Mouse (Mus musculus) hindbrain, postnatal 0 days (tissue): ENCODE data around the gene Tdrd9. TPM values are rescaled to one million over a fixed set of nuclear protein-coding genes. Genes with fewer than 3 reads are reported as not detected.

Experiments
- ATAC-seq: fragments of 200-750 bp; cut with Nextera tagmentation; 2 replicates; pipeline ENCODE4 v1.8.0; 2017; ENCODE audit warnings: mild to moderate bottlenecking, moderate TSS enrichment, moderate library complexity
- DNase-seq: peaks from one replicate; pipeline ENCODE4 v3.0.0-alpha.2; 2015; ENCODE audit warnings: low spot score
- H3K27ac ChIP-seq: fragments of 300-500 bp; sonication (generic); 2 replicates; pipeline ENCODE4 v1.5.1; 2014; ENCODE audit warnings: mild to moderate bottlenecking
- H3K27me3 ChIP-seq: fragments of 300-500 bp; sonication (generic); 2 replicates; pipeline ENCODE4 v1.6.1; 2014; ENCODE audit warnings: low read length, mixed read lengths; ENCODE audit not compliant: insufficient read depth
- H3K36me3 ChIP-seq: fragments of 300-500 bp; sonication (generic); 2 replicates; pipeline ENCODE4 v1.6.1; 2014; ENCODE audit warnings: low read length, mixed read lengths; ENCODE audit not compliant: insufficient read depth
- H3K4me1 ChIP-seq: fragments of 300-500 bp; sonication (generic); 2 replicates; pipeline ENCODE4 v1.6.1; 2014; ENCODE audit warnings: antibody characterized with exemption, low read length, mixed read lengths; ENCODE audit not compliant: insufficient read depth
- H3K4me2 ChIP-seq: fragments of 300-500 bp; sonication (generic); 2 replicates; pipeline ENCODE4 v1.6.1; 2014; ENCODE audit warnings: low read depth, mild to moderate bottlenecking, low read length, moderate library complexity, mixed read lengths
- H3K4me3 ChIP-seq: fragments of 300-500 bp; sonication (generic); 2 replicates; pipeline ENCODE4 v1.5.1; 2014; ENCODE audit warnings: low read length
- H3K9ac ChIP-seq: fragments of 300-500 bp; sonication (generic); replicated peaks from 2 replicates; pipeline ENCODE4 v1.6.1; 2014; ENCODE audit warnings: mild to moderate bottlenecking, low read length, moderate library complexity, mixed read lengths
- H3K9me3 ChIP-seq: fragments of 300-500 bp; sonication (generic); 2 replicates; pipeline ENCODE4 v1.6.1; 2016; ENCODE audit warnings: low read length, mixed read lengths
- CTCF ChIP-seq: IDR thresholded peaks from 2 replicates; pipeline ENCODE4 v1.5.1; 2016; ENCODE audit warnings: antibody characterized with exemption, control low read depth, low read depth
- WGBS: fragments of 180-500 bp; shearing (Covaris S2); extraction: QIAGEN DNeasy Blood & Tissue Kit; methylation state at CpG from one replicate; pipeline ENCODE4 v1.1.7; 2014; 5-methylcytosine and 5-hydroxymethylcytosine counted together
- microRNA-seq, 2 experiments: library from miRNA; unstranded; fragments of <30 nt; microRNA quantifications; one replicate each; pipeline ENCODE4; 2016
- polyA plus RNA-seq: library from polyadenylated mRNA; unstranded; fragments of >200 nt; fragmentation: Nextera tagmentation; extraction: Ambion mirVana; gene quantifications from 2 replicates; pipeline ENCODE4 v1.2.1, GENCODE M21; 2015
- total RNA-seq: library from RNA; depleted of rRNA; stranded (reverse); fragments of >200 nt; gene quantifications from 2 replicates; pipeline ENCODE4 v1.2.3, GENCODE M21; 2014; rRNA removed

Gene Tdrd9
- total and polyA plus RNA-seq, 2 experiments from 2014 or later = 0.46 to 0.68 TPM

DNA sequence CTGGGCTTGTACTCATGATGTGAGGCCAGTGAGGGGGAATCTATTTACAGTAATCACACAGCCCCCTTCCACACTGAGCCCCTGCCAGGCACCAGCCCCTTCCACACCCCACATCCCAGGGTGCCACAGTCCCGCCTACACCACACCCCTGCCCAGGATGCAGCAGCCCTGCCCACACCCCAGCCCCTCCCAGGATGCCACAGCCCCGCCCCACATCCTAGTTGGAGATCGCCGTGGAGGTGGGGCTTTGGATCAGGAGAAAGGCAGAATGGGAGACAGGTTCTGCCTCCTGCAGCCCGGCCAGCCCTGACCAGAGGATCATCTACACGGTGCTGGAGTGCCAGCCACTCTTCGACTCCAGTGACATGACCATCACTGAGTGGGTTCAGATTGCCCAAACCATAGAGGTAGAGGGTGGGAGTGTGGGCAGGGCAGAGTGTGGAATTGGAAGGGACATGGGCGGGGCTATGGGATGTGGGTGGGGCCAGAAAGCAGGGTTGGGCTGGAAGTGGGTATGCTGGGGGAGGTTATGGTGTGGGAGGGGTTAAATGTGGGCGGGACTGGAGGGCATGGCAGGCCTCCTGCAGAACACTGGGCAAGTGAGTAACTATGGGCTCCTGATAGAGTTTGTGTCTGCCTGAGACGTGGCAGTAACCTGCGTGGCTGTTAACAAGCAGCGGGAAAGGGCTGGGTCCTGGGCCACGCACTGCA is 141.5 kb downstream of the Tdrd9 start:
- WGBS = 25% methylated on average over 13 of the region's 13 CpGs
- H3K27me3 ChIP-seq = peaks cover 4% of the 10 kb centered on the region; the same call in 1 of the 2 replicates

DNA sequence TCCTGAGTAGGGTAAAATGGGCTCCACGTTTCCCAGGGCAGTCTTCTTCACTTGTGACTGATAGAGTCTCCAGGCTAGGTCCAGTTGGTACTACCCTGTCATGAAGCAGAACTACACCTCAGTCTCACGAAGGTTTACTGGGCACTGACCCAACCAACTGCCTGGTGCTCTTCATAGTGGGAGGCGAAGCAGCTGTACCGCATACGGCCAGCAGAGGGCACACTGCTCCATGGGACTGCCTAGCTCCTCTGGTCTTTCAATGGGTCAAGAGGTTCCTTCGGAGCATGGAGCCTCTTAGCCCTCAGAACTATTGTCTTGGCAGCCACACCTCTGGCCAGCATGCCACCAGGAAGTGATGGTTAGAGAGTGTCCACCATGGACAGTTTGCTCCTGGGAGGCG is 142.4 kb downstream of the Tdrd9 start:
- ATAC-seq (peak; percentile 61), DNase-seq (peak; percentile 86)
- Histone ChIP-seq H3K4me1 (no peaks in the 10 kb centered on the region), H3K9me3 (no peaks in the 10 kb centered on the region), H3K4me2 (no peak overlapping the region), H3K9ac (no peak overlapping the region), H3K27ac (no peak overlapping the region), H3K27me3 (peaks cover 4% of the 10 kb centered on the region; the same call in 1 of the 2 replicates), H3K4me3 (no peak overlapping the region), H3K36me3 (no peaks in the 10 kb centered on the region)
- peak; percentile 100 for TF ChIP-seq CTCF
- WGBS = 12% methylated on average over 7 of the region's 7 CpGs

More for the DNA sequence above, 141.5 kb downstream of the Tdrd9 start:
- H3K27ac ChIP-seq = no peak overlapping the region
- peak; percentile 31; the same call in 1 of the 2 replicates for ATAC-seq
- no peak overlapping the region for H3K9ac ChIP-seq
- no peaks in the 10 kb centered on the region for H3K4me1 ChIP-seq
- no peak overlapping the region for H3K4me2 ChIP-seq
- TF ChIP-seq CTCF = no peak
- H3K9me3 ChIP-seq = no peaks in the 10 kb centered on the region
- no peaks in the 10 kb centered on the region for H3K36me3 ChIP-seq
- H3K4me3 ChIP-seq = no peak overlapping the region
- DNase-seq = no peak

DNA sequence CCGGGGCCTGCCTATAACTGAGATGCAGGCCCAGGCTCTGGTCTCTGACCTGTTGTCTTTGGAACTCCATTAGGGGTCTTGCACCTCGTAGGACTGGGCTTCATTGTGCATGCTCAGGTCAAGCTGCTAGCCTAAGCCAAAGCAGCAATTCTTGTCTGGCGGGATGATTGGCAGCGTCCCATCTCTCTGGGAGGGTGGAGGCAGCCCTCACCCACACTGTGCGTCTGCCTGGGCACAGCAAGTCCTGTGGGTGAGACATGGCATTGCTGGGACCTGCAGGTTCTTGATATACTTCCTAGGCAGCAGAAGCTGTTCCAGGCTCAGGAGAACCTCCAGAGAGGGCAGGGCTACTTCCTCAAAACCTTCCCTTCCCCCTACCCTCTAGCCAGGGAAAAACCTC is 145.6 kb downstream of the Tdrd9 start:
- 67% methylated on average over 5 of the region's 5 CpGs for WGBS
- H3K4me3 ChIP-seq = no peak overlapping the region
- peaks cover 4% of the 10 kb centered on the region; the same call in 1 of the 2 replicates for H3K27me3 ChIP-seq
- no peaks in the 10 kb centered on the region for H3K9me3 ChIP-seq
- no peak for TF ChIP-seq CTCF
- ATAC-seq (no peak), DNase-seq (no peak)
- H3K27ac ChIP-seq = no peak overlapping the region
- H3K4me1 ChIP-seq = no peaks in the 10 kb centered on the region
- no peak overlapping the region for H3K9ac ChIP-seq
- H3K36me3 ChIP-seq = no peaks in the 10 kb centered on the region
- H3K4me2 ChIP-seq = no peak overlapping the region

DNA sequence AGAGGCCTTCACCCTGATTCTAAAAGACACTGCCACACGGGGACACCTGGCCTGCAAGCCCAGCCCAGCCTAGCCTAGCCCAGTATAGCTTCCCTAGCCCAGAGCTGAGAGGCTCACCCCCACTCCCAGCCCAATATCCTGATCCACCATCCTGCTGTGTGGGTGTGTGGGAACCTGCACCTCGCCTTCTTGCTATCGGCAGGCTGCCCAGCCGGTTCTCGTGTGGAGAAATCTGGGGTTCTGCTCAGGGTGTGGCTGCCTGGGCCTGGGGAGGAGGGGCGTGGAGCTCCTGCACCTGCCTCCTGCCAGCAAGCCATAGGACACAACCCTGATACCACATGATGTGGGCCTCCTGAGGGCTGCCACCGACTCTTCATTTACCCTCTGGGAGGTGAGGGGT is 146.3 kb downstream of the Tdrd9 start:
- Histone ChIP-seq H3K36me3 (no peaks in the 10 kb centered on the region), H3K9me3 (no peaks in the 10 kb centered on the region), H3K4me2 (no peak overlapping the region), H3K27ac (no peak overlapping the region), H3K9ac (no peak overlapping the region), H3K4me1 (no peaks in the 10 kb centered on the region), H3K4me3 (no peak overlapping the region), H3K27me3 (peaks cover 4% of the 10 kb centered on the region; the same call in 1 of the 2 replicates)
- no peak for TF ChIP-seq CTCF
- 87% methylated on average over 7 of the region's 7 CpGs for WGBS
- ATAC-seq = no peak
- DNase-seq = no peak

Small RNAs within 50 kb of the gene (microRNA-seq; reads per million reads assigned to microRNA genes)
- gene Mir3073a (0 reads per million in 2 experiments), gene Mir3073b (0 reads per million in 2 experiments)

Other genes starting within 250 kb of the Tdrd9 start
- 421 and 496 TPM in 2 replicates for gene Klc1, start 212.7 kb upstream of the Tdrd9 start, total RNA-seq
- 583 and 600 TPM in 2 replicates for gene Klc1, start 212.7 kb upstream of the Tdrd9 start, polyA plus RNA-seq
- gene Xrcc3, start 157.7 kb upstream of the Tdrd9 start, total RNA-seq = 16.8 and 17.4 TPM in 2 replicates
- 2.6 and 2.7 TPM in 2 replicates for gene Xrcc3, start 157.7 kb upstream of the Tdrd9 start, polyA plus RNA-seq
- gene Zfyve21, start 157.4 kb upstream of the Tdrd9 start, total RNA-seq = 43.4 and 44.3 TPM in 2 replicates
- 44.8 and 48.3 TPM in 2 replicates for gene Zfyve21, start 157.4 kb upstream of the Tdrd9 start, polyA plus RNA-seq
- 54.5 and 57.4 TPM in 2 replicates for gene Ppp1r13b, start 63.4 kb upstream of the Tdrd9 start, total RNA-seq
- 31.6 and 36.5 TPM in 2 replicates for gene Ppp1r13b, start 63.4 kb upstream of the Tdrd9 start, polyA plus RNA-seq
- gene Atp5mpl, start 4.6 kb upstream of the Tdrd9 start, total RNA-seq = 225 and 251 TPM in 2 replicates
- 1,023 and 1,032 TPM in 2 replicates for gene Atp5mpl, start 4.6 kb upstream of the Tdrd9 start, polyA plus RNA-seq
- 0.73 TPM in 1 of 2 replicates, not detected in the other for gene Rd3l, start 9.8 kb downstream of the Tdrd9 start, total RNA-seq
- 0.61 TPM in 1 of 2 replicates, not detected in the other for gene Rd3l, start 9.8 kb downstream of the Tdrd9 start, polyA plus RNA-seq
- 1.8 and 7.8 TPM in 2 replicates for gene Aspg, start 135.1 kb downstream of the Tdrd9 start, total RNA-seq
- 1.8 and 2.2 TPM in 2 replicates for gene Aspg, start 135.1 kb downstream of the Tdrd9 start, polyA plus RNA-seq
- gene Kif26a, start 174.6 kb downstream of the Tdrd9 start, total RNA-seq = 25.1 and 26.3 TPM in 2 replicates
- gene Kif26a, start 174.6 kb downstream of the Tdrd9 start, polyA plus RNA-seq = 1.8 and 1.9 TPM in 2 replicates